Mouse (Mus musculus) cortical plate, adult 2 months (tissue): Measurements from ENCODE around the gene Cyp1a2.

ENCODE experiments used
- CTCF ChIP-seq: fragments of 200-500 bp; IDR thresholded peaks from 2 replicates; pipeline ENCODE4 v1.5.1; 2011; ENCODE audit warnings: mild to moderate bottlenecking, control low read depth, low read length; ENCODE audit not compliant: insufficient read depth; ENCODE audit errors: extremely low read depth
- POLR2A ChIP-seq: fragments of 200-500 bp; IDR thresholded peaks from 2 replicates; pipeline ENCODE4 v1.6.1; 2011; ENCODE audit warnings: mild to moderate bottlenecking, low read length, control low read depth; ENCODE audit not compliant: insufficient read depth; ENCODE audit errors: extremely low read depth

- TF ChIP-seq POLR2A, result no peak
- TF ChIP-seq CTCF, result no peak
These were observed 44.6 kb downstream of the Cyp1a2 start for GRCm38 (mm10) chr9:57638651-57639459.
